Mouse (Mus musculus): Measurements from ENCODE around the gene Gm2004. TPM values are rescaled to one million over a fixed set of nuclear protein-coding genes. Genes with fewer than 3 reads are reported as not detected.
"Not testable (repeated sequence)": the region's sequence is repeated elsewhere in the genome, so short reads cannot be mapped to it uniquely, and the experiment has no call there.

Gene Gm2004
- 1 to 10 TPM; 9.1 to 9.6 TPM for total RNA-seq (2021)
- not detected in 2 replicates for polyA plus RNA-seq (2012; rRNA removed)
- long read RNA-seq, partial matches to known transcripts: 2 of 3 reads
- long read RNA-seq, other reads (novel, unspliced or antisense): 1 of 3 reads

DNA sequence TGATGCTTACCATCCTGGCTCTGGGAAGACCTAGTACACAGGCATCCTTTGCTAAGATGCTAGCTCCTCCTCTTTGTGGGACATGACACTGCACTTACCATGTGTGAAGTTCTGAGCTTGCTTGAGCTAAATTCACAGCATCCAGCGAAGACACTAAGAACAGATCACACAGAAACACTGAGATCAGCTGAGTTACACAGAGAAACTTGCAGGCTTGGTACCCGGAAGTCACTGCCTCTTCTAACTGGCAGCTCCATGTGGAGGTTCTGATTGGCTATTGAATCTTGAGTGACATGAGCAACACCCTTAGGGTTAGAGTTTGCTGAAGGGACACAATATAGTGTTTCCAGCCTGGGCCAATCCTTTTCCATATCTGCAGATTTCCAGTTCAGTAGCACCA is at the start of gene Gm2004:
Gm2004 (minus strand) TSS at position 101 of the 400 bp plus-strand sequence.
- not testable (repeated sequence) for DNase-seq

Other genes with a start within 250 kb of the Gm2004 start
- 10 to 100 TPM in 1 of 2 experiments, 1 to 10 TPM in 1; 7.6 to 12.8 TPM for gene Zfp966, start 218.7 kb downstream of the Gm2004 start, total RNA-seq (2021)
- gene Zfp966, start 218.7 kb downstream of the Gm2004 start, polyA plus RNA-seq (2012; rRNA removed): 0.06 TPM in 1 of 2 replicates, not detected in the other
- 10 to 100 TPM; 16.8 to 23.3 TPM for gene Gm2026, start 184.5 kb downstream of the Gm2004 start, total RNA-seq (2021)
- not detected in 2 replicates for gene Gm2026, start 184.5 kb downstream of the Gm2004 start, polyA plus RNA-seq (2012; rRNA removed)
- gene 2210418O10Rik, start 76.7 kb upstream of the Gm2004 start, total RNA-seq (2021): 1 to 10 TPM; 4.5 to 6.8 TPM
- 0.07 TPM in 2 replicates for gene 2210418O10Rik, start 76.7 kb upstream of the Gm2004 start, polyA plus RNA-seq (2012; rRNA removed)
- gene Gm11009, start 169.7 kb upstream of the Gm2004 start, total RNA-seq (2021): not detected
- not detected in 2 replicates for gene Gm11009, start 169.7 kb upstream of the Gm2004 start, polyA plus RNA-seq (2012; rRNA removed)